Mouse (Mus musculus) small intestine, adult 2 months (tissue): ENCODE measurements around the gene Abca8b.

Experiments
- CTCF ChIP-seq: fragments of 200-500 bp; IDR thresholded peaks from 2 replicates; pipeline ENCODE4 v1.5.1; 2012; ENCODE audit warnings: low read depth, mild to moderate bottlenecking, control low read depth, inconsistent platforms, low read length, moderate library complexity, mixed read lengths; ENCODE audit not compliant: insufficient replicate concordance, insufficient read length; ENCODE audit errors: extremely low read depth
- POLR2A ChIP-seq: fragments of 200-500 bp; IDR thresholded peaks from 2 replicates; pipeline ENCODE4 v1.6.1; 2012; ENCODE audit warnings: low read depth, mild to moderate bottlenecking, control low read depth, inconsistent platforms, low read length, moderate library complexity

- TF ChIP-seq POLR2A (no peak), CTCF (no peak)
Measured at GRCm38 (mm10) chr11:109936915-109937314, 58.7 kb downstream of the Abca8b start.
